Mouse (Mus musculus) heart, embryonic 13.5 days (tissue): ENCODE data around the gene Rbm25. TPM values are rescaled to one million over a fixed set of nuclear protein-coding genes. Genes with fewer than 3 reads are reported as not detected.
"Not testable (repeated sequence)": the region's sequence is repeated elsewhere in the genome, so short reads cannot be mapped to it uniquely, and the experiment has no call there.

Source experiments
- ATAC-seq: fragments of 200-750 bp; cut with Nextera tagmentation; 2 replicates; pipeline ENCODE4 v1.8.0; 2017; ENCODE audit warnings: moderate TSS enrichment; ENCODE audit not compliant: insufficient number of reproducible peaks, low FRiP score, low TSS enrichment; ENCODE audit errors: extremely low read depth
- H3K27ac ChIP-seq: fragments of 300-500 bp; sonication (generic); replicated peaks from 2 replicates; pipeline ENCODE4 v1.5.1; 2015; ENCODE audit warnings: moderate library complexity, mild to moderate bottlenecking, inconsistent platforms
- H3K27me3 ChIP-seq: fragments of 300-500 bp; sonication (generic); replicated peaks from 2 replicates; pipeline ENCODE4 v1.6.1; 2015; ENCODE audit warnings: mild to moderate bottlenecking, inconsistent platforms
- H3K36me3 ChIP-seq: fragments of 300-500 bp; sonication (generic); 2 replicates; pipeline ENCODE4 v1.6.1; 2015; ENCODE audit warnings: mild to moderate bottlenecking, inconsistent platforms
- H3K4me1 ChIP-seq: fragments of 300-500 bp; sonication (generic); 2 replicates; pipeline ENCODE4 v1.6.1; 2015; ENCODE audit warnings: inconsistent platforms
- H3K4me2 ChIP-seq: fragments of 300-500 bp; sonication (generic); 2 replicates; pipeline ENCODE4 v1.6.1; 2015; ENCODE audit warnings: inconsistent platforms, mild to moderate bottlenecking, moderate library complexity
- H3K4me3 ChIP-seq: fragments of 300-500 bp; sonication (generic); 2 replicates; pipeline ENCODE4 v1.5.1; 2015; ENCODE audit warnings: moderate library complexity, mild to moderate bottlenecking, inconsistent platforms
- H3K9ac ChIP-seq: fragments of 300-500 bp; sonication (generic); 2 replicates; pipeline ENCODE4 v1.6.1; 2015; ENCODE audit warnings: inconsistent platforms, mild to moderate bottlenecking, moderate library complexity
- H3K9me3 ChIP-seq: fragments of 300-500 bp; sonication (generic); 2 replicates; pipeline ENCODE4 v1.6.1; 2016; ENCODE audit warnings: inconsistent platforms
- WGBS: fragments of 180-500 bp; shearing (Covaris S2); methylation state at CpG from one replicate; pipeline ENCODE4 v1.1.7; 2015; ENCODE audit warnings: mixed read lengths; 5-methylcytosine and 5-hydroxymethylcytosine counted together
- polyA plus RNA-seq: library from polyadenylated mRNA; unstranded; fragments of >200 nt; fragmentation: Nextera tagmentation; extraction: Ambion mirVana; gene quantifications from 2 replicates; pipeline ENCODE4 v1.2.1, GENCODE M21; 2015

Rbm25 gene
- 151 and 168 TPM in 2 replicates for polyA plus RNA-seq

DNA sequence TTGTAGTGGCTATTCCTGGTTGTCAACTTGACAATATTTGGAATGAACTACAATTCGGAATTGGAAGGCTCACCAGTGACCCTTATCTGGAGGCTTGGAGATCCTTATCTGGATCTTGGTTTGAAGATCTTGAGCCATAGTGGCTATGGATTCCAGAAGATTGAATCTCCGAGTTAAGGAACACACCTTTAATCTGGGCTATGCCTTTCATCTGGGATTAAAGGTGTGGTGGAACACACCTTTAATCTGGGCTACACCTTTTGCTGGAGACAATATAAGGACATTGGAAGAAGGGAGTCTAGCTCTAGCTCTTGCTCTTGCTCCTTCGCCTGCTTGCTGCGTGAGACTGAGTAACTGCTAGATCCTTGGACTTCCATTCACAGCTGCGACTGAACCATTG is at the start of gene Rbm25:
TSS of gene Rbm25 (plus strand) at position 301 of the 400 bp plus-strand sequence.
- not testable (repeated sequence) for ATAC-seq

DNA sequence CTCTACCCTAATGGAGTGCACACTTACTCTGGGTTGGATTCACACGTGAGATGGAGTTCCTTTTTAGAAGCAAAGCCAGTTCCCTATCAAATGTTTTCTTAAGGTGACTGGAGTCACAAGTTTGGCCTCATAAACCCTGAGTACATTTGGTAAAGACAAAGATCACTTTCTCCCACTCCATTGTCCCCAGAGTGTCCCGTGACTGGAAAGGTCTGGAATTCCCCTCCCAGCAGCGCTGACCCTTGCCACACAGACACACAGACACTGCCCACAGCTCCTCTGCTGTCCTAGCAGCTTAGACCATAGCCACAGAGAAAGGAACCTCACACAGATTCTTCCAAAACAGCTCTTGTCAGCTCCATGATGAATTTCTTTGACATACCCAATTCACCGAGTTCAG is 48.9 kb upstream of the Rbm25 start:
- H3K27ac ChIP-seq, result no peak overlapping the region
- peaks cover 31% of the 10 kb centered on the region for H3K4me1 ChIP-seq
- H3K9me3 ChIP-seq, result no peaks in the 10 kb centered on the region
- H3K9ac ChIP-seq, result no peak overlapping the region
- no peak overlapping the region for H3K4me3 ChIP-seq
- H3K36me3 ChIP-seq, result peaks cover 55% of the 10 kb centered on the region
- no peak overlapping the region for H3K4me2 ChIP-seq
- 69% methylated on average over 4 of the region's 4 CpGs for WGBS
- no peak for ATAC-seq
- no peaks in the 10 kb centered on the region for H3K27me3 ChIP-seq

More for the DNA sequence above, at the start of gene Rbm25:
- H3K4me3 ChIP-seq, result peak within 1 kb of the TSS; percentile 94
- peak within 1 kb of the TSS; percentile 97 for H3K27ac ChIP-seq
- H3K36me3 ChIP-seq, result peaks cover 11% of the 10 kb centered on the region
- peak within 1 kb of the TSS; percentile 80 for H3K4me2 ChIP-seq
- H3K9ac ChIP-seq, result peak within 1 kb of the TSS; percentile 97
- not testable (repeated sequence) for H3K9me3 ChIP-seq, H3K27me3 ChIP-seq
- H3K4me1 ChIP-seq, result peaks cover 26% of the 10 kb centered on the region
- WGBS, result no CpG with 5 or more reads among the region's 5 CpGs

DNA sequence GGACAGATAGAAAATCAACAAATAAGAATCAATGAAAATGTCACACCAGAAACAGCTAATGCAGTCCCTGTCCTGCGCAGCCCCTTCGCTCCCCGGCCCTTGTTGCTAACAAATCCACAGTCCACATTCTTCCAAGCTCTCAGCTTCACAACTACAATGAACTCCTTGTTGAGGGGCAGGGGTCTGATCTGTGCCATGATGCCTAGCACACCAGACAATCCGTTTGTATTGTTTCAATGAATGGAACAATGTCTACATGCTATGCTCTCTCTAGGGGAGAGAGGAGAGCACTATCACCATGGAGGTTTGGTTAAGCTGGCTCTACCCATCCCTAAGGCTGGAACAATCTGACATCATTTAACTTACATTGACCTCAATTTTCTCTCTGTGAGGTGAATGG is 48.3 kb upstream of the Rbm25 start:
- Histone ChIP-seq H3K9me3 (no peaks in the 10 kb centered on the region), H3K4me3 (no peak overlapping the region), H3K27me3 (no peaks in the 10 kb centered on the region), H3K9ac (no peak overlapping the region), H3K4me2 (no peak overlapping the region), H3K36me3 (peaks cover 55% of the 10 kb centered on the region), H3K4me1 (peaks cover 31% of the 10 kb centered on the region), H3K27ac (no peak overlapping the region)
- ATAC-seq, result no peak
- WGBS, result 82% methylated on average over 4 of the region's 4 CpGs

DNA sequence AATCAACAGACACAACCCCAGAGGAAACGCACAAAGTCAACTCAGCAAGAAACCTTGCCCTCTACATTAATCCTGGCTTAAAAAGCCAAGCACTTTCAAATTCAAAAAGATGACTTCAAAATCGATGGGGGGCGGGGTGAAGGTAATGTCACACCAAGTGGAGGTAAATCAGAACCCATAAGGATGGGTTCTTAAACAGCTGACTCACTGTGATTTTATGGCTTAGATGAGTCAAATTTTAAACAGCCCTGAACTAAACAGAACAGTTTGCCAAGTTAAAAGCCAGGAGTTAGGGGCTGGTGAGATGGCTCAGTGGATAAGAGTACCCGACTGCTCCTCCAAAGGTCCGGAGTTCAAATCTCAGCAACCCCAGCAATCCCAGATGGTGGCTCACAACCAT is 44.4 kb upstream of the Rbm25 start:
- WGBS, result 96% methylated on average over 5 of the region's 5 CpGs
- Histone ChIP-seq H3K27me3 (no peaks in the 10 kb centered on the region), H3K36me3 (peaks cover 87% of the 10 kb centered on the region), H3K4me1 (no peaks in the 10 kb centered on the region), H3K9me3 (no peaks in the 10 kb centered on the region), H3K9ac (no peak overlapping the region), H3K27ac (no peak overlapping the region), H3K4me3 (no peak overlapping the region), H3K4me2 (no peak overlapping the region)
- ATAC-seq, result no peak

DNA sequence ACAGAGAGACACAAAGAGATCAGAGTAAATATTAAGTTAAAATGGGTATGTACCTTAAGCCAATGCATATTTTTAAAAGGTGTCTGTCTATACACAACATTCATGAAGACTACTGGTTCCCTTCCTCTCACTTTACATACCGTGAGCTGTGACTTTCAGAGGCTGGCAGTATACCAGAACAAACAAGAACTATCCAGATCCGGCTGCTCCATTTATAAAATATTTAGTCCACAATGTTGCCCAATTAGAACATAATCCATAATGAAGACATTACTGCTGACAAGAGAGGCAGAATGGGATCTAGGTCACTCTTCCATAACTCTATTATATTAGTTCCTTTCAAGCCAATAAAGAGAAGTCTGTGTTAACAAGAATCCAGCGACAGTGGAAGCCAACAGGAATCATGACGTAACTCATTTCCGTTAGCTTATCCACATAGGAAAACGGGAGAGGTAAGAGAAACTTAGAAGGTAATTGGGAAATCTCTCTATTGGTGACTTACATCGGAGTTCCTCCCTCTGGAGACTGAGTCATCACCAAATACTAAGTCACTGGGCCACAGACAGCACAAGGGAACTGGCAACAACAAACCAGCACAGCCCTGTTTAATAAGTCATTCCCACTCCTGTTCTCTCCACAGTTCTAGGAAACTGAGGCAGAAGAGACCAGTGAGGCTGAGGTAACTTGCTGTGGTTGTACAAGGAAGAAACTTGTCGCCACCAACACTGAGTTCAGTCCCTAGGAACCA is 39.1 kb upstream of the Rbm25 start:
- Histone ChIP-seq H3K4me3 (no peak overlapping the region), H3K27ac (0 out of 2 replicates have a peak overlapping the region, but pooled peaks have one; percentile 12), H3K9ac (no peak overlapping the region), H3K9me3 (no peaks in the 10 kb centered on the region), H3K36me3 (peaks cover 80% of the 10 kb centered on the region), H3K4me1 (peaks cover 32% of the 10 kb centered on the region), H3K4me2 (no peak overlapping the region), H3K27me3 (no peaks in the 10 kb centered on the region)
- ATAC-seq, result no peak
- WGBS, result 77% methylated on average over 8 of the region's 8 CpGs

DNA sequence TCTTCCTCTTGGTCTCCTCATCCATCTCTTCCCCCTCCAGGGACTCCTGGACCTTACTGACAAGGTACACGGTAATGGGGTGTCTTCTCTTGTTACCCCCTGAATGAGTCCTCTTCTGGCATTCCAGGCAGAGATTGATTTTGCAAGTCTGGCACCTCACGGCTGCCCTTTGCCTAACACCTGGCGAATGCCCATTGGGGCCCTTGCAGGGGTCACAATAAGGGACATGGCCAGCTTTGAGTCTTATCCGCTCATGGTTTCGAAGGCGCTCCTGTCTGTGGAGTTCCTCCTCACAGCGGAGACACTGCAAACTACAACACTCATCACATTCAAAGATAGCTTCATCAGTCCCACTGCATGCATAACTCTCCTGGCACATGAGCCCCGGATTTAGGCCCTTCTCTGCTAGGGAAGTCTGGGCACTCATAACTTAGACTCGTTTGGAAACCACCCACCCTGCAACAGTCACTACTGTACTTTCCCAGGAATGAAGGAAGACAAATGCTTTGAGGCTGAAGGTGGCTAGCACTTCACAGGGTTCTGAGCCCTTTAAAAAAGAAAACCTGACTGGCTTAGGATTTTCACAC is 36.5 kb upstream of the Rbm25 start:
- 70% methylated on average over 9 of the region's 9 CpGs for WGBS
- ATAC-seq, result no peak
- peaks cover 32% of the 10 kb centered on the region for H3K4me1 ChIP-seq
- no peaks in the 10 kb centered on the region for H3K27me3 ChIP-seq
- H3K9me3 ChIP-seq, result no peaks in the 10 kb centered on the region
- H3K4me3 ChIP-seq, result no peak overlapping the region
- no peak overlapping the region for H3K4me2 ChIP-seq
- H3K9ac ChIP-seq, result peak overlapping the region; percentile 99; the same call in 1 of the 2 replicates
- no peak overlapping the region for H3K27ac ChIP-seq
- peaks cover 54% of the 10 kb centered on the region for H3K36me3 ChIP-seq

DNA sequence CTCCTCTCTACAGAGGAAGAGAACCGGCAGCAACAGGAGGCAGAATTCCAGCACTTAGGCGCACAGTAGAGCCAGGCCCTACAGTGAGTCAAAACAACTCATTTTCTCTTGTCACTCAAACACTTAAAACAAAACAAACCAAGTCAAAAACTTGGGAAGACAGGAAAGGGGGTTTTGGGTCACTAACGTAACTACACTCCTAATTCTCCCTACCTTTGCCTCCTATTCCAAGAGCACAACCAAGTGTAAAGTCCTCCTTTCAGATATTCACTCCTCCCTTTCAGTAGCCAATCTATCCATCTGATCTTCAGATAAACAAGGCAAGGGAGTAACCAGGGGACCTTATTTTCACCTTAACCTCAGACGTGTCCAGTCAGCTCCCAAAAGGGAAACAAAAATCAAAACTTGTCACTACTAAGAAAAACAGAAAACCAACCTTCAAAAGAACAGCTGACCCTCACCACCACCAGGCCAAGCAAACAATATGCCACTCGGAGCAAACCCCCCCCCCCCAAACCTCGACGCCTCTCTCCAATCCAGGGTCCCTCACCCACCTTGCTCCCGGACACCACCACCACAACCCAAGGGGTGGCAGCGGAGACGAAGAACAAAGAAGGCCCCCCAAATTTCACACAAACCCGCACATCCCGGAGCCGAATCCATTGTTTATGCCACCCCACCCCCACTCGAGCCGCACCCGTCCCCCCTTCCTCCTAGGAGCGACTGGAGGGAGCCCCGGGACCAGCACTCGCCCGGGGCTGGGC is 34.7 kb upstream of the Rbm25 start:
- Histone ChIP-seq H3K4me3 (peak overlapping the region; percentile 98), H3K36me3 (peaks cover 37% of the 10 kb centered on the region), H3K27me3 (no peaks in the 10 kb centered on the region), H3K9me3 (no peaks in the 10 kb centered on the region), H3K4me2 (peak overlapping the region; percentile 90), H3K9ac (peak overlapping the region; percentile 99), H3K27ac (peak overlapping the region; percentile 92), H3K4me1 (peaks cover 32% of the 10 kb centered on the region)
- peak; percentile 3; the same call in 1 of the 2 replicates for ATAC-seq
- 3% methylated on average over 16 of the region's 20 CpGs for WGBS

DNA sequence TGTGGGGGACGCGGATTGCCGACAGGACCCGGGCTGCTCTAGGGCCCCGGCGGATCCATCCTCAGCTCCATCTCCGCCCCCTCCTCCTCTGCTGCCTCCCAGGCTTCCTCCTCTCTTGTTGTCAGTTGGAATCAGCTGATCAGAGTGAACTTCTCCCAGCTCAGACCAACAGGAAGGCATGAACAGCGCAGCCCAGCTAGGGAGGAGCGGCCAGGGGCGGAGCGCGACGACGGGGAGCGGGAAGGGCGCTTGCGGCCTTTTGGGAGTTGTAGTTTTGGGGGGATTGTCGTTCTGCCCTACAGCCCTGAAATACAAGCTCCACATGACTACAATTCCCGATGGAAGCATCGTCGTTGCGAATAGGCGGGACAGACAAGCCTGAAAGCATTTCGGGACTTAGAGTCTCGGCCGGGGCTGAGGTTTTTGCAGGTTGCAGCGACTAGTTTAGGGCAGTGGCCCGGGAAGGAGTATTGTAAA is 34.0 kb upstream of the Rbm25 start, which contains the start of gene Zfyve1:
TSS of gene Zfyve1 (minus strand) at position 198 of the 477 bp plus-strand sequence.
- Histone ChIP-seq H3K27ac (peak within 1 kb of the TSS; percentile 92), H3K27me3 (no peaks in the 10 kb centered on the region), H3K4me2 (peak within 1 kb of the TSS; percentile 90), H3K9ac (peak within 1 kb of the TSS; percentile 99), H3K4me3 (peak within 1 kb of the TSS; percentile 98), H3K36me3 (peaks cover 30% of the 10 kb centered on the region), H3K9me3 (no peaks in the 10 kb centered on the region), H3K4me1 (peaks cover 32% of the 10 kb centered on the region)
- ATAC-seq, result peak; percentile 93
- WGBS, result under 1% methylated on average over 28 of the region's 28 CpGs

DNA sequence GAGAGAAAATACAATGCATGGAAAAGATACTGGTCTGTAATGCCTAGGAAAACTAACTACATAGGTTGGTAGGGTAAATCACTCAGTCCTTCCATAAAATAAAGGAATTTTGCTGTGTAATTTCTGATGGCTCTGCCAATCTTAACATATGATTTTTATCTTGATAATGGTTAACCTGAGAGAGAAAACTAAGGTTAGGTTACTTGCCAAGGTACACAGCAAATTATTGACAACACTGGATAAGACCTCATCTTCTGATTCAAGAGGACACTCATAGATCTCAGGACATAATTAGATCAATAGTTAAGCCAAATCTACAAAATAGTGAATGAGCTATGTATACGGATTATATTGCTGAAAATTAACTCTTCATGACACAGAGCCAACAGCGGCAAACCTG is 33.2 kb upstream of the Rbm25 start:
- Histone ChIP-seq H3K4me3 (no peak overlapping the region), H3K9me3 (no peaks in the 10 kb centered on the region), H3K4me2 (no peak overlapping the region), H3K27ac (no peak overlapping the region), H3K9ac (no peak overlapping the region), H3K27me3 (no peaks in the 10 kb centered on the region), H3K4me1 (peaks cover 32% of the 10 kb centered on the region), H3K36me3 (peaks cover 24% of the 10 kb centered on the region)
- 79% methylated on average over 2 of the region's 2 CpGs for WGBS
- ATAC-seq, result no peak

DNA sequence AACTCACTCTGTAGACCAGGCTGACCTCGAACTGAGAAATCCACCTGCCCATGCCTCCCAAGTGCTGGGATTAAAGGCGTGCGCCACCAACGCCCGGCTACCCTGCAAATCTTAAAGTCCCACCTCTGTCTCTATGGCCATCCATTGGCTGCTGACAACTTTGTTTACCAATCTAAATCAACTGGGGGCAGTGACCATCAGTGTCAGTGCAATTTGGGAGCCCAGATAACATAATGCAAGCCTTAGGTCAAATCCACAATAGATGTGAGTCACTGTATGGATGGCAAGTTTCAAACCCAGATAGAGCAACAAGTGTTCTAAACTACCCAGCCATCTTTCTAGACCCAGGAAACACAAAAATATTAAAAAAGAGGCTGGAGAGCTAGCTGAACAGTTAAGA is 28.8 kb upstream of the Rbm25 start:
- no peaks in the 10 kb centered on the region for H3K27me3 ChIP-seq
- no peak overlapping the region for H3K4me3 ChIP-seq
- no peak overlapping the region for H3K27ac ChIP-seq
- H3K9me3 ChIP-seq, result no peaks in the 10 kb centered on the region
- 80% methylated on average over 5 of the region's 5 CpGs for WGBS
- H3K4me1 ChIP-seq, result no peaks in the 10 kb centered on the region
- H3K36me3 ChIP-seq, result no peaks in the 10 kb centered on the region
- ATAC-seq, result no peak
- no peak overlapping the region for H3K4me2 ChIP-seq
- H3K9ac ChIP-seq, result no peak overlapping the region

DNA sequence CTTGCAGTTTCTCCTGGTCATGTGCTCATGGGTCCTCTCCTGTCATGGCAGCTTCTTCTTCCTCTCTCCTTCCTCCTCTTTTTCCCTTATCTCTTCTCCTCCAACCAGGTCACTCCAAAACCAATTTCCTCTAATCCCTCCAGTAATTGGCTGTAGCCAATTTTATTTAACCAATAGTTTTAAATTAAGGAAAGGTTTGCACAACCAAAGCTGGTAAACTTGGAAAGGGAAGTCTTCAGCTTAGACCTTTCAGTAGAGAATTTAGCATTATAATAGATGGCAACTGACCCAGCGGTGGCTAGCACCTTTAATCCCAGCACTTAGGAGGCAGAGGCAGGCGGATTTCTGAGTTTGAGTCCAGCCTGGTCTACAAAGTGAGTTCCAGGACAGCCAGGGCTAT is 24.6 kb upstream of the Rbm25 start:
- ATAC-seq, H3K27ac ChIP-seq, H3K9me3 ChIP-seq, H3K27me3 ChIP-seq, H3K4me1 ChIP-seq, H3K36me3 ChIP-seq, H3K4me2 ChIP-seq, H3K4me3 ChIP-seq, H3K9ac ChIP-seq: not testable (repeated sequence)
- 79% methylated on average over 2 of the region's 2 CpGs for WGBS
